Mouse (Mus musculus) forebrain, embryonic 13.5 days (tissue): ENCODE results near the gene Syngr4. TPM values are rescaled to one million over a fixed set of nuclear protein-coding genes. Genes with fewer than 3 reads are reported as not detected.

Experiments
- ATAC-seq: fragments of 200-750 bp; cut with Nextera tagmentation; 2 replicates; pipeline ENCODE4 v1.8.0; 2017
- H3K27ac ChIP-seq: fragments of 300-500 bp; sonication (generic); 2 replicates; pipeline ENCODE4 v1.5.1; 2015; ENCODE audit warnings: inconsistent platforms, mild to moderate bottlenecking, moderate library complexity
- H3K27me3 ChIP-seq: fragments of 300-500 bp; sonication (generic); 2 replicates; pipeline ENCODE4 v1.6.1; 2015; ENCODE audit warnings: mild to moderate bottlenecking, inconsistent platforms
- H3K36me3 ChIP-seq: fragments of 300-500 bp; sonication (generic); 2 replicates; pipeline ENCODE4 v1.6.1; 2015; ENCODE audit warnings: mild to moderate bottlenecking, inconsistent platforms; ENCODE audit not compliant: poor library complexity, severe bottlenecking
- H3K4me1 ChIP-seq: fragments of 300-500 bp; sonication (generic); 2 replicates; pipeline ENCODE4 v1.6.1; 2015; ENCODE audit warnings: inconsistent platforms
- H3K4me2 ChIP-seq: fragments of 300-500 bp; sonication (generic); 2 replicates; pipeline ENCODE4 v1.6.1; 2015; ENCODE audit warnings: inconsistent platforms, mild to moderate bottlenecking, moderate library complexity
- H3K4me3 ChIP-seq: fragments of 300-500 bp; sonication (generic); 2 replicates; pipeline ENCODE4 v1.5.1; 2015; ENCODE audit warnings: mild to moderate bottlenecking, inconsistent platforms
- H3K9ac ChIP-seq: fragments of 300-500 bp; sonication (generic); 2 replicates; pipeline ENCODE4 v1.6.1; 2015; ENCODE audit warnings: mild to moderate bottlenecking, inconsistent platforms
- H3K9me3 ChIP-seq: fragments of 300-500 bp; sonication (generic); replicated peaks from 2 replicates; pipeline ENCODE4 v1.6.1; 2016; ENCODE audit warnings: inconsistent platforms
- WGBS: fragments of 180-500 bp; shearing (Covaris S2); methylation state at CpG from one replicate; pipeline ENCODE4 v1.1.7; 2015; 5-methylcytosine and 5-hydroxymethylcytosine counted together
- polyA plus RNA-seq: library from polyadenylated mRNA; unstranded; fragments of >200 nt; fragmentation: Nextera tagmentation; extraction: Ambion mirVana; gene quantifications from 2 replicates; pipeline ENCODE4 v1.2.1, GENCODE M21; 2015

Gene Syngr4
- polyA plus RNA-seq, 1 experiment from 2014 or later: 0.92 TPM

- H3K4me3 ChIP-seq: no peak overlapping the region
- ATAC-seq: no peak
- H3K9ac ChIP-seq: no peak overlapping the region
- H3K27me3 ChIP-seq: peaks cover 2% of the 10 kb centered on the region; the same call in 1 of the 2 replicates
- H3K9me3 ChIP-seq: 0 out of 2 replicates have a peak, but pooled peaks cover 5% of the 10 kb centered on the region
- whole genome bisulfite sequencing: 88% methylated on average over 12 of the region's 12 CpGs
- 0 out of 2 replicates have a peak overlapping the region, but pooled peaks have one; percentile 57 for H3K27ac ChIP-seq
- peaks cover 21% of the 10 kb centered on the region for H3K4me1 ChIP-seq
- peak overlapping the region; percentile 65 for H3K4me2 ChIP-seq
- no peaks in the 10 kb centered on the region for H3K36me3 ChIP-seq
Measured at GRCm38 (mm10) chr7:45921950-45922600, 25.6 kb upstream of the Syngr4 start.

DNA sequence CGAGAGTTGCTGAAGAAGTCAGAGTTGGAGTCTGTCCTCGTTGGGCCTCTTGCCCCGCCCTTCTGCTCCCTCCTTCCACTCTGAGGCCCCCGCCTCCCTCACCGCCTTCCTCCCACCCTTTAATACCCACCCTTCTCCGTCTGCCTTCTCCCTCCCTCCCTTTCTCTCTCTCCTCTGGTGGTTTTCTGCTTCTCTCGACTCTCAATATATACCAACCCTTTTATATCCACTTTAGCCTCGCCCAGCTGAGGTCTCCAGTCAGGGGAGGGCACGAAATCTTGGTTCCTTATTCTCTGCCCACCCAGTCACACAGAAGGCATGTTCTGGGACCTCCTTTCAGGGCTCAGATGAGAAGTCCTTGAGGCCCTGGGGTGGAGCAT is 24.7 kb upstream of the Syngr4 start, which contains the start of gene Emp3:
TSS of gene Emp3 (minus strand) at position 163 of the 380 bp plus-strand sequence.
- Histone ChIP-seq H3K4me1 (peaks cover 29% of the 10 kb centered on the region), H3K4me3 (no peak within 1 kb of the TSS), H3K4me2 (no peak within 1 kb of the TSS), H3K27me3 (no peaks in the 10 kb centered on the region), H3K27ac (no peak within 1 kb of the TSS), H3K9me3 (0 out of 2 replicates have a peak, but pooled peaks cover 5% of the 10 kb centered on the region), H3K9ac (peak within 1 kb of the TSS; percentile 21; the same call in 1 of the 2 replicates), H3K36me3 (no peaks in the 10 kb centered on the region)
- ATAC-seq: no peak
- WGBS: 57% methylated on average over 9 of the region's 9 CpGs

DNA sequence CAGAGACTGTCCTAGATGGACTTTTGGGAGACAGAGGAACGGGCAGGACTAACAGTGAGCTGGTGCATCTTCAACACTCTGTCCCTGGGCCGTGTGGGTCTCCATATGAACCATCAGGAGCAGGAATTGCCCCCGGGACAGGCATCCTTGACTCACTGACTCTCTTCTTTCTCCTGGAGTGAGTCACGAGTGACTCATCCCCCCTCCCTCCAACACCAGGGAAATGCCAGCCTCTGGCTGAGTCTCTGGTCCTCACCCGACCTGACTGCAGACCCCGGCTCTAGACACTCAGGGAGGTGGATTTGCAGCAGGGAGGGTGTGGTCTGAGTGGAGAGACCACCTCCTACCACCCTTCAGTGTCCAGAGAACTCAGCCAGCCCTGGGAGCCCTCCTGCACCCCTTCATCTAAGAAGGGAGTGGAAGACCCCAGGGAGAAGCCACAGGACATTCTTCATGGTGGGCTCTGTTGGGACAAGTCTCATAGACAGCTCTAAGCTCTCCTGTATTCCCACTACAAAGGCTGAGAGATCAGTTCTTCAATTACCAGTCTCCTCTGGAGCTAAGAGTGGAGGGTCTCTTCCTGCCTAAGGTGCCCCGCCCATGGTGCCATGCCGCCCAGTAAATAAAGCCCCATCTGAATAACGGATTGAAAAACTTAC is 24.2 kb upstream of the Syngr4 start:
- 58% methylated on average over 9 of the region's 9 CpGs for WGBS
- no peaks in the 10 kb centered on the region for H3K36me3 ChIP-seq
- ATAC-seq: no peak
- H3K27me3 ChIP-seq: no peaks in the 10 kb centered on the region
- peak overlapping the region; percentile 21; the same call in 1 of the 2 replicates for H3K9ac ChIP-seq
- no peak overlapping the region for H3K27ac ChIP-seq
- H3K4me1 ChIP-seq: peaks cover 35% of the 10 kb centered on the region
- 0 out of 2 replicates have a peak, but pooled peaks cover 5% of the 10 kb centered on the region for H3K9me3 ChIP-seq
- H3K4me2 ChIP-seq: no peak overlapping the region
- no peak overlapping the region for H3K4me3 ChIP-seq

- H3K4me1 ChIP-seq: peaks cover 39% of the 10 kb centered on the region
- no peaks in the 10 kb centered on the region for H3K27me3 ChIP-seq
- no peak overlapping the region for H3K9ac ChIP-seq
- 0 out of 2 replicates have a peak, but pooled peaks cover under 1% of the 10 kb centered on the region for H3K9me3 ChIP-seq
- ATAC-seq: no peak
- 78% methylated on average over 4 of the region's 4 CpGs for WGBS
- no peak overlapping the region for H3K4me3 ChIP-seq
- H3K27ac ChIP-seq: no peak overlapping the region
- H3K4me2 ChIP-seq: no peak overlapping the region
- H3K36me3 ChIP-seq: no peaks in the 10 kb centered on the region
Measured at GRCm38 (mm10) chr7:45919761-45920160, 23.2 kb upstream of the Syngr4 start.

GRCm38 (mm10) chr7:45919083-45919671 is 22.7 kb upstream of the Syngr4 start:
- Histone ChIP-seq H3K9me3 (no peaks in the 10 kb centered on the region), H3K4me1 (peaks cover 39% of the 10 kb centered on the region), H3K4me2 (no peak overlapping the region), H3K4me3 (no peak overlapping the region), H3K27ac (no peak overlapping the region), H3K27me3 (no peaks in the 10 kb centered on the region), H3K9ac (no peak overlapping the region), H3K36me3 (no peaks in the 10 kb centered on the region)
- WGBS: 64% methylated on average over 14 of the region's 14 CpGs
- ATAC-seq: no peak

DNA sequence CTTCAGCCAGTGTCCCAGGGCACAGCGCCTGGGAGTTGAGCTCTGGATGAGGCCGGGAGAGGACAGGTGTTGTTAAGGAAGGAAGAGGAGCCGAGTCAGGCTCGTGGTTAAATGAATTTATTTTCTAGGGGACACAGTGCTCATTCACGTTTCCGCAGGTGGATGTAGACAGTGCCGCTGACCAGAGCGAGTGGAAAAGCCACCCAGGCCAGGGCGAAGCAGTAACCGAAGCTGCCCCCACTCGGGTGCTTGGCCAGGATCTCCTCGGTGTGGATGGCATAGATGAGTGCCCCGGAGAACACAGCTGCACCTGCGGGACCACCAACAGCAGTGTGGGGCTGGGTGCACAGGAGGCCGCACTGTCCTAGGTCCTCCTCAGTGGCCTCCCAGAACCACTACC is 21.4 kb upstream of the Syngr4 start:
- H3K27me3 ChIP-seq: no peaks in the 10 kb centered on the region
- 90% methylated on average over 15 of the region's 15 CpGs for WGBS
- no peak overlapping the region for H3K4me2 ChIP-seq
- no peak overlapping the region for H3K4me3 ChIP-seq
- 0 out of 2 replicates have a peak, but pooled peaks cover 4% of the 10 kb centered on the region for H3K36me3 ChIP-seq
- H3K9ac ChIP-seq: peak overlapping the region; percentile 58
- H3K9me3 ChIP-seq: no peaks in the 10 kb centered on the region
- H3K27ac ChIP-seq: peak overlapping the region; percentile 87; the same call in 1 of the 2 replicates
- no peak for ATAC-seq
- peaks cover 37% of the 10 kb centered on the region for H3K4me1 ChIP-seq

DNA sequence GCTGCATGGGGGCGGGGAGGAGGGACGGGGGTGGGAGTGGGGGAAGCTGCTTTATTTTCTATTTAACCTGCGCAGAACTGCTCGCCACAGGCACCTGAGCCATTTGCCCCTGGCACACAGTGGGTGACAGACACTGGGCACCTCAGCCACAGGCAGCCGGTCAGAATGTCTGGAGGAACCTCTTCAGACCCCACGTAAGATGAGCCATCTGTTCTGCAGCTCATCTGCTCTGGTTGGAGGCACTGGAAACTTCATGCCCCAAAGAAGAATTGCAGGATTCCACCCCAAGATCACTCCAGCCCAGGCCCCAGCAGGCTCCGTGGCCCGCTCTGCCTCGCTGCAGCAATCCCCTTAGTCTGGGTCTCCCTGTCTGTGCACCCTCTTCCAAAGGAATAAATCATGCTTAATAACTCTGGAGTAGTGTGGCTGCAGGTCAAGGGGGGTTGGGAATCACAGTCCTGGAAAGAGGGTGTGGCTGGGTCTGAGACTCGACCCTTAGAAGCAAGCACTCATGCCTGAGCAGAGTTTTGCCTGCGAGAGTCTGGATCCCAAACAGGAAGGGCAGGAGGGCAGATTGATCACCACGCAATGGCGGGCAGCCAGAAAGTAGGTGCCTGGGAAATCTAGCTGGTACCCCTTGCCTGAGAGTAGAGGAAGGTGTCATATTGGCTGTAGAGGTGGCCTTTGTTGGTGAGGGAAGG is 20.6 kb upstream of the Syngr4 start:
- Histone ChIP-seq H3K27me3 (no peaks in the 10 kb centered on the region), H3K9me3 (no peaks in the 10 kb centered on the region), H3K9ac (peak overlapping the region; percentile 58), H3K4me3 (peak overlapping the region; percentile 29), H3K27ac (peak overlapping the region; percentile 87), H3K36me3 (0 out of 2 replicates have a peak, but pooled peaks cover 4% of the 10 kb centered on the region), H3K4me2 (peak overlapping the region; percentile 56), H3K4me1 (peaks cover 29% of the 10 kb centered on the region)
- peak; percentile 46; the same call in 1 of the 2 replicates for ATAC-seq
- WGBS: 33% methylated on average over 13 of the region's 13 CpGs

- Histone ChIP-seq H3K4me1 (peaks cover 29% of the 10 kb centered on the region), H3K9me3 (no peaks in the 10 kb centered on the region), H3K27ac (peak overlapping the region; percentile 87), H3K4me3 (peak overlapping the region; percentile 29), H3K4me2 (peak overlapping the region; percentile 56), H3K36me3 (0 out of 2 replicates have a peak, but pooled peaks cover 4% of the 10 kb centered on the region), H3K9ac (peak overlapping the region; percentile 58), H3K27me3 (no peaks in the 10 kb centered on the region)
- peak; percentile 89 for ATAC-seq
- 29% methylated on average over 26 of the region's 26 CpGs for WGBS
Measured at GRCm38 (mm10) chr7:45916056-45917003, 19.8 kb upstream of the Syngr4 start.

DNA sequence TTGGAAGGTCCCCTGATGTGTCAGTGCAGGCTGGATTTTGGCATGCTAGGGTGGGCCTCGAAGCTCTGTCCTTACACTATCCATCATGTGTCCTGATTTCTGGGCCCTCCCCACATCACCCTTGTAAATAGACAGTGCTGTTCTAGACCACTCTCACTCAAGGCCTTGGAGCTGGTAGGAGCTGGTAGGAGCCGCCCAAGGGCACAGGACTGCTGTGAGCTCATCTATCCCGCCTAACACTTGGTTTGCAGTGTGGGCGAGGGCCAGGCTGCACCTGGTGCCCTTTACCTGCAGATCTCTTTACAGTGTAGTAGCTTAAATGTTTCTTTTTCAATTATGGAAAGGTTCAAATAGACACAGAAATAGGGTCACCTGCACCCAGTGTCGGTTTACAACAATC is 18.5 kb upstream of the Syngr4 start:
- H3K4me2 ChIP-seq: no peak overlapping the region
- H3K4me3 ChIP-seq: no peak overlapping the region
- no peak overlapping the region for H3K9ac ChIP-seq
- 93% methylated on average over 5 of the region's 5 CpGs for WGBS
- H3K36me3 ChIP-seq: peaks cover 17% of the 10 kb centered on the region
- H3K27ac ChIP-seq: no peak overlapping the region
- peaks cover 29% of the 10 kb centered on the region for H3K4me1 ChIP-seq
- no peaks in the 10 kb centered on the region for H3K27me3 ChIP-seq
- no peaks in the 10 kb centered on the region for H3K9me3 ChIP-seq
- no peak for ATAC-seq

GRCm38 (mm10) chr7:45914067-45914466 is 17.6 kb upstream of the Syngr4 start:
- Histone ChIP-seq H3K27ac (no peak overlapping the region), H3K9ac (no peak overlapping the region), H3K4me3 (no peak overlapping the region), H3K4me2 (no peak overlapping the region), H3K27me3 (no peaks in the 10 kb centered on the region), H3K9me3 (no peaks in the 10 kb centered on the region), H3K36me3 (peaks cover 26% of the 10 kb centered on the region), H3K4me1 (peaks cover 29% of the 10 kb centered on the region)
- 91% methylated on average over 6 of the region's 6 CpGs for WGBS
- no peak for ATAC-seq

DNA sequence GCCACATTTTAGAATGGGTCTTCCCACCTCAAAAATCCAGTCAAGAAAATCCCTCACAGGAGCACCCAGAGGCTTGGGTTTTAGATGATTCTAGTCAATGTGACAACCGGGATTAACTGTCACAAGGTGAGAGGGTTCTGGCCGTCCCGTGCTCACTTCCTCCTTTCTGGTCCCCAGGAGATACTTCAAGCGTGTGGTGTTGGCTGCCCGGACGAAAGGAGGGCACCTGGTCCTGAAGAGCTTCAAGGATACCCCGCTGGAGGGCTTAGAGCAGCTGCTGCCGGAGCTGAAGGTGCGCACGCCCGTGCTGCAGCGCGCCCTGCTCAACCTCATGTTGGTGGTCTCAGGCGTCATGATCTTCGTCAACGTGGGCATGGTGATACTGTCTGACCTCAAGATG is 12.6 kb upstream of the Syngr4 start:
- peaks cover 28% of the 10 kb centered on the region for H3K36me3 ChIP-seq
- no peaks in the 10 kb centered on the region for H3K27me3 ChIP-seq
- no peak overlapping the region for H3K4me3 ChIP-seq
- no peaks in the 10 kb centered on the region for H3K9me3 ChIP-seq
- WGBS: 92% methylated on average over 16 of the region's 16 CpGs
- no peaks in the 10 kb centered on the region for H3K4me1 ChIP-seq
- no peak for ATAC-seq
- H3K4me2 ChIP-seq: no peak overlapping the region
- H3K27ac ChIP-seq: no peak overlapping the region
- H3K9ac ChIP-seq: no peak overlapping the region
